11 mouse cellular contexts compared by ENCODE assay signal in genomic region chr8:114306296-114306695, GRCm38 (mm10).
DNase-seq lines count a peak whose midpoint lies in the region; ATAC-seq and TF ChIP-seq lines count a peak whose summit lies in the region.
"Had no signal": no experiment of that assay in that cellular context is flagged by ENCODE, and none has a peak within 500 bp of the region (broad histone marks: within the 10 kb centered on the region; RNA-seq: fewer than 3 reads in every experiment).

No protein-coding gene starts in this region.

- TF ChIP-seq EP300 in lung, postnatal 0 days (IDR thresholded peaks at IDR 0.05): no peak

- WGBS in lung, embryonic 14.5 days: 49% methylated on average over 5 of the region's 5 CpGs
- 59% methylated on average over 5 of the region's 5 CpGs for WGBS in lung, postnatal 0 days

- ATAC-seq in cerebellum, adult (ENCODE audit: insufficient number of reproducible peaks, low FRiP score, low TSS enrichment): no peak
- no peak for ATAC-seq in lung, embryonic 14.5 days (ENCODE audit: insufficient read depth)
- no peak for ATAC-seq in lung, postnatal 0 days
- ATAC-seq in inflammation-experienced regulatory T-cells, adult 6 months: no peak

- no peaks in the 10 kb centered on the region for H3K9me3 ChIP-seq in lung, embryonic 14.5 days (ENCODE audit: low read depth, low read length)
- no peaks in the 10 kb centered on the region for H3K9me3 ChIP-seq in lung, postnatal 0 days (ENCODE audit: low read length)

- no peaks in the 10 kb centered on the region for H3K27me3 ChIP-seq in lung, embryonic 14.5 days (ENCODE audit: insufficient read depth, low read length)
- H3K27me3 ChIP-seq in lung, postnatal 0 days (replicated peaks; ENCODE audit: insufficient read depth, low read length): no peaks in the 10 kb centered on the region

- TF ChIP-seq CTCF in lung, embryonic 14.5 days (IDR thresholded peaks at IDR 0.05; ENCODE audit: low read depth): no peak
- TF ChIP-seq CTCF in lung, postnatal 0 days (IDR thresholded peaks at IDR 0.05): no peak

- H3K27ac ChIP-seq in lung, embryonic 14.5 days (ENCODE audit: low read depth): no peak overlapping the region
- H3K27ac ChIP-seq in lung, postnatal 0 days (ENCODE audit: low read length): no peak overlapping the region

- H3K9ac ChIP-seq in lung, embryonic 14.5 days: no peak overlapping the region
- no peak overlapping the region for H3K9ac ChIP-seq in lung, postnatal 0 days (replicated peaks; ENCODE audit: low read depth)

- no peaks in the 10 kb centered on the region for H3K36me3 ChIP-seq in lung, embryonic 14.5 days (ENCODE audit: insufficient read depth)
- no peaks in the 10 kb centered on the region for H3K36me3 ChIP-seq in lung, postnatal 0 days (ENCODE audit: insufficient read depth, low read length)

- no peaks in the 10 kb centered on the region for H3K4me1 ChIP-seq in lung, embryonic 14.5 days (ENCODE audit: insufficient read depth)
- no peaks in the 10 kb centered on the region for H3K4me1 ChIP-seq in lung, postnatal 0 days (ENCODE audit: insufficient read depth, low read depth, low read length)

- no peak overlapping the region for H3K4me2 ChIP-seq in lung, embryonic 14.5 days
- no peak overlapping the region for H3K4me2 ChIP-seq in lung, postnatal 0 days (replicated peaks; ENCODE audit: low read depth, low read length)
- H3K4me2 ChIP-seq: midbrain, embryonic 11.5 days had no signal

- peak; percentile 42 for DNase-seq in cerebellum, adult 11 months
- peak; percentile 34 for DNase-seq in lung, embryonic 14.5 days
- DNase-seq in lung, postnatal 0 days (ENCODE audit: low spot score): no peak
- DNase-seq in cerebellum, postnatal 14 days: peak; percentile 69 to 74
- DNase-seq in layer of hippocampus, adult 9-11 months: peak; percentile 38
- DNase-seq in thymus, postnatal 10 days (ENCODE audit: low spot score in 2 of 2): no peak
- DNase-seq: adrenal gland, postnatal 36 days; heart, adult 11 months had no signal

- H3K4me3 ChIP-seq in lung, embryonic 14.5 days (ENCODE audit: low read depth, low read length): no peak overlapping the region
- H3K4me3 ChIP-seq in lung, postnatal 0 days (ENCODE audit: low read depth, low read length): no peak overlapping the region

Comparison
In these comparisons a context has a peak if more than half of its experiments do, and no peak if none do; other contexts are left out.
1. DNase-seq: peak in cerebellum, adult 11 months (single experiment), lung, embryonic 14.5 days (single experiment), cerebellum, postnatal 14 days (2 of 2) and layer of hippocampus, adult 9-11 months (single experiment); none in lung, postnatal 0 days (single experiment) and thymus, postnatal 10 days (0 of 2).